8 mouse cellular contexts compared by ENCODE assay signal in the genomic region with DNA sequence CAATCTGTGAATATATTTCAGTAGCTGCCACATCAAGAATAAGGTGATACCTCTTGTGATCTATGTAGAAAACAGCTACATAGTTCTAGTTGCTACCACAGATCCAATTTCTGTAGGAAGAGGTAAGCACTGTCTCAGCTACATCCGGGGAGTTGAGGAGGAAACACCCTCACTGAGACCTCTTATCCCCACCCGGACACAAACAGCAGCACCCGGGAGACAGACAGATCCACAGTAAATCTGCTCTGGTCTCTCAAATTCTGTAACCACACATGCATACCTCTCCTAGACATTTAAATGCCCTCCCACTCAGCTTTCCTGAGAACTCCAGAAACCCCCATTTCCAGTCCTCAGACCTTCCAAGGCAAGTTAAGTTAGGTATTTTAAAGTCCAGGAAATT. TPM values are rescaled to one million over a fixed set of nuclear protein-coding genes. Genes with fewer than 3 reads are reported as not detected.
DNase-seq lines count a peak whose midpoint lies in the region; ATAC-seq and TF ChIP-seq lines count a peak whose summit lies in the region.

No protein-coding gene starts in this region.

- no peak for ATAC-seq in hindbrain, postnatal 0 days

- H3K4me2 ChIP-seq in hindbrain, postnatal 0 days (ENCODE audit: low read depth, low read length): peak overlapping the region; percentile 88

- H3K4me1 ChIP-seq in embryonic facial prominence, embryonic 10.5 days: peaks cover 10% of the 10 kb centered on the region; the same call in 1 of the 2 replicates
- H3K4me1 ChIP-seq in hindbrain, postnatal 0 days (ENCODE audit: insufficient read depth, low read length): no peaks in the 10 kb centered on the region
- peaks cover 8% of the 10 kb centered on the region; the same call in 1 of the 2 replicates for H3K4me1 ChIP-seq in midbrain, embryonic 10.5 days

- H3K27me3 ChIP-seq in embryonic facial prominence, embryonic 10.5 days (replicated peaks; ENCODE audit: low read depth, poor library complexity, severe bottlenecking): no peaks in the 10 kb centered on the region
- no peaks in the 10 kb centered on the region for H3K27me3 ChIP-seq in hindbrain, postnatal 0 days (ENCODE audit: insufficient read depth, low read length)
- 0 out of 2 replicates have a peak, but pooled peaks cover 6% of the 10 kb centered on the region for H3K27me3 ChIP-seq in midbrain, embryonic 10.5 days (ENCODE audit: low read depth, poor library complexity, severe bottlenecking)

- no peak overlapping the region for H3K27ac ChIP-seq in embryonic facial prominence, embryonic 10.5 days (replicated peaks)
- H3K27ac ChIP-seq in hindbrain, postnatal 0 days: 0 out of 2 replicates have a peak overlapping the region, but pooled peaks have one; percentile 55
- no peak overlapping the region for H3K27ac ChIP-seq in midbrain, embryonic 10.5 days (replicated peaks)

- H3K4me3 ChIP-seq in embryonic facial prominence, embryonic 10.5 days: peak overlapping the region; percentile 77
- H3K4me3 ChIP-seq in hindbrain, postnatal 0 days (ENCODE audit: low read length): peak overlapping the region; percentile 81
- H3K4me3 ChIP-seq in midbrain, embryonic 10.5 days: peak overlapping the region; percentile 73

- DNase-seq in embryo, embryonic 9.5 days (ENCODE audit: extremely low spot score): peak; percentile 14
- no peak for DNase-seq in embryo, embryonic 10.5 days (ENCODE audit: low spot score)
- DNase-seq in embryonic facial prominence, embryonic 10.5 days (ENCODE audit: low spot score): no peak
- no peak for DNase-seq in hindbrain, postnatal 0 days (ENCODE audit: low spot score)
- DNase-seq in midbrain, embryonic 10.5 days (ENCODE audit: low spot score): no peak
- DNase-seq in thymus, postnatal 14 days: no peak
- no peak for DNase-seq in left cerebral cortex, adult 8-10 months (ENCODE audit: low spot score in 2 of 2)
- DNase-seq in adrenal gland, postnatal 4 days (ENCODE audit: low spot score in 2 of 2): no peak

- 47% methylated on average over 3 of the region's 3 CpGs for WGBS in embryonic facial prominence, embryonic 10.5 days
- 52% methylated on average over 3 of the region's 3 CpGs for WGBS in hindbrain, postnatal 0 days
- WGBS in midbrain, embryonic 10.5 days: 51% methylated on average over 3 of the region's 3 CpGs

- no peaks in the 10 kb centered on the region for H3K36me3 ChIP-seq in embryonic facial prominence, embryonic 10.5 days (replicated peaks)
- no peaks in the 10 kb centered on the region for H3K36me3 ChIP-seq in hindbrain, postnatal 0 days (ENCODE audit: insufficient read depth, low read length)
- H3K36me3 ChIP-seq in midbrain, embryonic 10.5 days: no peaks in the 10 kb centered on the region

- peak overlapping the region; percentile 37; the same call in 1 of the 2 replicates for H3K9ac ChIP-seq in hindbrain, postnatal 0 days (replicated peaks; ENCODE audit: low read length)

- no peak for TF ChIP-seq CTCF in hindbrain, postnatal 0 days (IDR thresholded peaks at IDR 0.05; ENCODE audit: low read depth)

- H3K9me3 ChIP-seq in embryonic facial prominence, embryonic 10.5 days: no peaks in the 10 kb centered on the region
- H3K9me3 ChIP-seq in hindbrain, postnatal 0 days (ENCODE audit: low read length): no peaks in the 10 kb centered on the region
- H3K9me3 ChIP-seq in midbrain, embryonic 10.5 days (replicated peaks): no peaks in the 10 kb centered on the region

RNA-seq across cellular contexts. Expression of gene Ghr, which starts 2.0 kb away (rescaled TPM):
- 11.3 and 12.7 TPM in 2 replicates for polyA plus RNA-seq in embryonic facial prominence, embryonic 10.5 days (2016; fragmentation: Nextera tagmentation; extraction: Ambion mirVana)
- total RNA-seq in hindbrain, postnatal 0 days (2014; rRNA removed): 9.7 and 10.5 TPM in 2 replicates
- 13.1 and 15.8 TPM in 2 replicates for polyA plus RNA-seq in hindbrain, postnatal 0 days (2015; fragmentation: Nextera tagmentation; extraction: Ambion mirVana)
- polyA plus RNA-seq in midbrain, embryonic 10.5 days (2016; fragmentation: Nextera tagmentation; extraction: Ambion mirVana): 6.9 and 10.3 TPM in 2 replicates
- 10 to 100 TPM; 14.5 to 15.9 (median 14.8) TPM for total RNA-seq in left cerebral cortex, adult 8-10 months (2022)
- 10 to 100 TPM; 60.6 to 64.7 TPM for total RNA-seq in adrenal gland, postnatal 4 days (2021)
